ENCODE assay signal across 8 mouse cellular contexts in the genomic region with DNA sequence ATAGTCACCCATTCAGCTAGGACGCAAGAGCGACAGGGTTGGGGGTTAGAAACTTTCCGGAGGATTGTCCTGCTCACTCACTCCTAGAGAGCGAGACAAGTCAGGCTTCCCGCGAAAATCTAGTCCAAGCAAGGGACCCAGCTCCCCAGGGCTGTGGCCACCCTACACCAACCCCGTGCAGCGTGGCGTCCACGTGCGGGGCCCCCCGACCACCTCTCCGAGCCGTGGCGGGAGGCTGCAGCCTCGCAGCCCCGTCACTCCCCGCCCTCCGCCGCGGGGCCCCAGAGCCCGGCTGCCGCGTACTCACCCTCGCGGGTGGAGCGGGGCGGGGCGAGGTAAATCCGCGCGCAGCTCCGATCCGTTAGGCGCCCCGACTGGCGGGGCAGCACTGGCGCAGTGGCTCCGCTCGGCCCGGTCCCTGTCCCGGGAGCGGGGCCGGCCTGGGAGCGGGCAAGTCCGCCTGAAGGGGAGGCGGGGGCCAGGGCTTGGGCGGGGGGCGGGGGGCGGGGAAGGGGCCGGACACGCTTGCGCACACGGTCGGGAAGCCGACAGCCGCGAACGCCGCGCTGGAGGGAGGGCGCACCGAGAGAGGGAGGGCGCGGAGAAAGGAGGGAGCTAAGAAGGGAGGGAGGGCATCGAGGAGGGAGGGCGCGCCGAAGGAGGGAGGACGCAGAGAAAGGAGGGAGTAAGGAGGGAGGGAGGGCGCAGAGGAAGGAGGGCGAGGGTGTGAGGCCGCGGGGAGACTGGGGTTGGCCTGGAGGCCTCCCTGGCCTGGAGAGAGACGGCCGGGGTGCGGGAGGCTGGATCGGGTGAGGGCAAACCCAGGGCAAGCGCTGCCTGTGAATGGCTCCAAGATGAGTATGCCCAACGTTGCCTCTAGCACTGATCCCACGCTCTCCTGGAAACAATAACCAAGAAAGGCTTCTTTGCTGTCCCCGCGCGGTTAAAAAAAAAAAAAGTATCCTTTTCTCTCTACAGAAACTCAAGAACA. TPM values are rescaled to one million over a fixed set of nuclear protein-coding genes. Genes with fewer than 3 reads are reported as not detected.
DNase-seq lines count a peak whose midpoint lies in the region; ATAC-seq and TF ChIP-seq lines count a peak whose summit lies in the region.

No protein-coding gene starts in this region.

- 1% methylated on average over 73 of the region's 84 CpGs for WGBS in hindbrain, embryonic 13.5 days

- H3K9me3 ChIP-seq in hindbrain, embryonic 13.5 days, result no peaks in the 10 kb centered on the region

- peak; percentile 94 for ATAC-seq in hindbrain, embryonic 13.5 days (ENCODE audit: low FRiP score)
- ATAC-seq in megakaryocyte, adult 5-6 weeks (ENCODE audit: poor library complexity, severe bottlenecking), result peak; percentile 77

- DNase-seq in ZHBTc4 (ENCODE audit: low read depth, low spot score), result peak; percentile 91
- DNase-seq in cerebellum, postnatal 14 days, result peak; percentile 79 to 80
- peak; percentile 34 to 54 for DNase-seq in frontal cortex, postnatal 25 days (ENCODE audit: low spot score in 2 of 2)
- peak; percentile 68 to 73 for DNase-seq in left cerebral cortex, adult 2 months (ENCODE audit: extremely low spot score in 1 of 2, low spot score in 2 of 2)
- DNase-seq in right cerebral cortex, adult 18-20 months, result peak; percentile 74
- peak; percentile 79 for DNase-seq in urinary bladder, adult 2 months (ENCODE audit: low spot score)

- H3K4me3 ChIP-seq in hindbrain, embryonic 13.5 days, result peak overlapping the region; percentile 69
- peak overlapping the region; percentile 61 for H3K4me3 ChIP-seq in left cerebral cortex, adult 2 months

- H3K4me2 ChIP-seq in hindbrain, embryonic 13.5 days, result peak overlapping the region; percentile 80

- TF ChIP-seq CTCF in left cerebral cortex, adult 2 months (IDR thresholded peaks at IDR 0.05), result no peak

- intact Hi-C loops in left cerebral cortex, adult 2 months (cut with DNase I), result loop anchor here (2.0 kb wide), 1 partner anchor 48 kb away; no protein-coding TSS in a partner anchor

- H3K4me1 ChIP-seq in hindbrain, embryonic 13.5 days (replicated peaks), result peaks cover 29% of the 10 kb centered on the region

- peak overlapping the region; percentile 74 for H3K27ac ChIP-seq in hindbrain, embryonic 13.5 days
- peak overlapping the region; percentile 90 for H3K27ac ChIP-seq in left cerebral cortex, adult 2 months

- peaks cover 4% of the 10 kb centered on the region; the same call in 1 of the 2 replicates for H3K36me3 ChIP-seq in hindbrain, embryonic 13.5 days

- H3K27me3 ChIP-seq in hindbrain, embryonic 13.5 days, result 0 out of 2 replicates have a peak, but pooled peaks cover 2% of the 10 kb centered on the region

- peak overlapping the region; percentile 81 for H3K9ac ChIP-seq in hindbrain, embryonic 13.5 days

RNA-seq across cellular contexts. Expression of gene St3gal4, which starts 2.4 kb away (rescaled TPM):
- 9.8 and 11.1 TPM in 2 replicates for polyA plus RNA-seq in hindbrain, embryonic 13.5 days (2015; fragmentation: Nextera tagmentation; extraction: Ambion mirVana)
- 10 to 100 TPM; 24.4 to 25.2 TPM for total RNA-seq in left cerebral cortex, adult 2 months (2021)
- total RNA-seq in megakaryocyte, adult 5-6 weeks (2015), result 53.1 and 53.4 TPM in 2 replicates
- 49.6 and 57.4 TPM in 2 replicates for total RNA-seq in megakaryocyte, adult 5-6 weeks (2017)
- 5.1 and 11.2 TPM in 2 replicates for polyA plus RNA-seq in urinary bladder, adult 2 months (2012; rRNA removed)

RNA-seq across cellular contexts. Expression of gene Dcps, which starts 59.2 kb away (rescaled TPM):
- 78.0 and 80.1 TPM in 2 replicates for polyA plus RNA-seq in hindbrain, embryonic 13.5 days (2015; fragmentation: Nextera tagmentation; extraction: Ambion mirVana)
- total RNA-seq in left cerebral cortex, adult 2 months (2021), result 10 to 100 TPM; 17.5 to 17.7 TPM
- total RNA-seq in megakaryocyte, adult 5-6 weeks (2015), result 32.2 and 41.6 TPM in 2 replicates
- total RNA-seq in megakaryocyte, adult 5-6 weeks (2017), result 33.7 and 38.0 TPM in 2 replicates
- polyA plus RNA-seq in urinary bladder, adult 2 months (2012; rRNA removed), result 26.3 and 33.1 TPM in 2 replicates

Comparison
In these comparisons a context has a peak if more than half of its experiments do, and no peak if none do; other contexts are left out.
1. Peak in every context shown above with its lines: DNase-seq, ATAC-seq, H3K4me3 ChIP-seq and H3K27ac ChIP-seq.